In genomic region chr12:29075096-29075852, GRCm38 (mm10) we compare ENCODE assay signal across 19 mouse cellular contexts.
DNase-seq lines count a peak whose midpoint lies in the region.
"Had no signal": no experiment of that assay in that cellular context is flagged by ENCODE, and none has a peak within 500 bp of the region (broad histone marks: within the 10 kb centered on the region; RNA-seq: fewer than 3 reads in every experiment).

No protein-coding gene starts in this region.

- 0 out of 2 replicates have a peak, but pooled peaks cover 2% of the 10 kb centered on the region for H3K27me3 ChIP-seq in midbrain, embryonic 10.5 days (ENCODE audit: low read depth, poor library complexity, severe bottlenecking)
- H3K27me3 ChIP-seq: embryonic facial prominence, embryonic 13.5 days; limb, embryonic 12.5 days; liver, embryonic 13.5 days; lung, embryonic 15.5 days; neural tube, embryonic 12.5 days had no signal

- WGBS in midbrain, embryonic 10.5 days, result 80% methylated on average over 10 of the region's 10 CpGs

- H3K27ac ChIP-seq in midbrain, embryonic 10.5 days (replicated peaks), result peak overlapping the region; percentile 59; the same call in 1 of the 2 replicates
- H3K27ac ChIP-seq: embryonic facial prominence, embryonic 13.5 days; limb, embryonic 12.5 days; liver, embryonic 13.5 days; lung, embryonic 15.5 days; neural tube, embryonic 12.5 days had no signal

- H3K9me3 ChIP-seq in midbrain, embryonic 10.5 days (replicated peaks), result no peaks in the 10 kb centered on the region
- H3K9me3 ChIP-seq: embryonic facial prominence, embryonic 13.5 days; limb, embryonic 12.5 days; liver, embryonic 13.5 days; lung, embryonic 15.5 days; neural tube, embryonic 12.5 days had no signal

- peaks cover 15% of the 10 kb centered on the region for H3K4me1 ChIP-seq in midbrain, embryonic 10.5 days
- H3K4me1 ChIP-seq: embryonic facial prominence, embryonic 13.5 days; limb, embryonic 12.5 days; liver, embryonic 13.5 days had no signal

- H3K36me3 ChIP-seq in midbrain, embryonic 10.5 days, result no peaks in the 10 kb centered on the region
- H3K36me3 ChIP-seq: embryonic facial prominence, embryonic 13.5 days; limb, embryonic 12.5 days; liver, embryonic 13.5 days; lung, embryonic 15.5 days; neural tube, embryonic 12.5 days had no signal

- peak; percentile 45 for DNase-seq in heart, adult 11 months
- DNase-seq in heart, adult 9 months (ENCODE audit: low spot score in 2 of 2), result no peak
- DNase-seq in ES-CJ7 (ENCODE audit: low read depth, low spot score), result peak; percentile 19
- peak; percentile 71 for DNase-seq in adrenal gland, adult 8-10 months
- no peak for DNase-seq in midbrain, embryonic 10.5 days (ENCODE audit: low spot score)
- DNase-seq in c-Kit-positive CD71-positive TER-119-positive erythroid progenitor cells, embryonic 14.5 days (ENCODE audit: low spot score), result no peak
- DNase-seq in urinary bladder, postnatal 10 days (ENCODE audit: low spot score), result no peak
- DNase-seq in right cerebral cortex, adult 2 months (ENCODE audit: low spot score in 2 of 2), result no peak
- DNase-seq: cerebellum, adult 9-10 months; heart, adult 18-20 months; heart, postnatal 36 days; kidney, adult 11 months; liver, embryonic 13.5 days; right cerebral cortex, postnatal 25 days; thymus, postnatal 14 days had no signal

- H3K4me3 ChIP-seq in midbrain, embryonic 10.5 days, result no peak overlapping the region
- H3K4me3 ChIP-seq: embryonic facial prominence, embryonic 13.5 days; limb, embryonic 12.5 days; liver, embryonic 13.5 days; lung, embryonic 15.5 days; neural tube, embryonic 12.5 days had no signal

Comparison
In these comparisons a context has a peak if more than half of its experiments do, and no peak if none do; other contexts are left out.
1. DNase-seq: peak in heart, adult 11 months (single experiment), ES-CJ7 (single experiment) and adrenal gland, adult 8-10 months (single experiment); none in heart, adult 9 months (0 of 2), midbrain, embryonic 10.5 days (single experiment), c-Kit-positive CD71-positive TER-119-positive erythroid progenitor cells, embryonic 14.5 days (single experiment), urinary bladder, postnatal 10 days (single experiment) and right cerebral cortex, adult 2 months (0 of 2).